Mouse (Mus musculus): ENCODE results near the gene Lgmn. TPM values are rescaled to one million over a fixed set of nuclear protein-coding genes. Genes with fewer than 3 reads are reported as not detected.

Gene Lgmn
- polyA plus RNA-seq, 1 experiment from 2014 or later: 46.5 TPM

- Histone ChIP-seq H3K4me1 (no peaks in the 10 kb centered on the region), H3K36me3 (no peaks in the 10 kb centered on the region), H3K4me3 (no peak overlapping the region), H3K27me3 (ENCODE audit: low read depth, poor library complexity, severe bottlenecking) (no peaks in the 10 kb centered on the region), H3K27ac (replicated peaks) (no peak overlapping the region), H3K9me3 (replicated peaks) (no peaks in the 10 kb centered on the region)
- 79% methylated on average over 10 of the region's 10 CpGs for WGBS
- DNase-seq (ENCODE audit: low spot score): no peak
Observed at GRCm38 (mm10) chr12:102450437-102450836, 10.8 kb upstream of the Lgmn start.

GRCm38 (mm10) chr12:102445436-102445835, 5.8 kb upstream of the Lgmn start:
- H3K27ac ChIP-seq (replicated peaks): no peak overlapping the region
- 79% methylated on average over 4 of the region's 4 CpGs for WGBS
- H3K27me3 ChIP-seq (ENCODE audit: low read depth, poor library complexity, severe bottlenecking): no peaks in the 10 kb centered on the region
- no peak for DNase-seq (ENCODE audit: low spot score)
- no peaks in the 10 kb centered on the region for H3K4me1 ChIP-seq
- no peaks in the 10 kb centered on the region for H3K9me3 ChIP-seq (replicated peaks)
- H3K4me3 ChIP-seq: no peak overlapping the region
- H3K36me3 ChIP-seq: no peaks in the 10 kb centered on the region

- WGBS: 82% methylated on average over 5 of the region's 5 CpGs
- H3K4me1 ChIP-seq: peaks cover 5% of the 10 kb centered on the region
- H3K27me3 ChIP-seq (ENCODE audit: low read depth, poor library complexity, severe bottlenecking): no peaks in the 10 kb centered on the region
- H3K9me3 ChIP-seq (replicated peaks): no peaks in the 10 kb centered on the region
- no peak overlapping the region for H3K27ac ChIP-seq (replicated peaks)
- DNase-seq (ENCODE audit: low spot score): no peak
- no peaks in the 10 kb centered on the region for H3K36me3 ChIP-seq
- no peak overlapping the region for H3K4me3 ChIP-seq
Observed at GRCm38 (mm10) chr12:102443676-102444075, 4.1 kb upstream of the Lgmn start.

- no peak overlapping the region for H3K4me3 ChIP-seq
- H3K4me1 ChIP-seq: peaks cover 14% of the 10 kb centered on the region
- DNase-seq (ENCODE audit: low spot score): no peak
- 88% methylated on average over 15 of the region's 15 CpGs for WGBS
- H3K27me3 ChIP-seq (ENCODE audit: low read depth, poor library complexity, severe bottlenecking): no peaks in the 10 kb centered on the region
- H3K9me3 ChIP-seq (replicated peaks): no peaks in the 10 kb centered on the region
- H3K27ac ChIP-seq (replicated peaks): no peak overlapping the region
- H3K36me3 ChIP-seq: no peaks in the 10 kb centered on the region
Observed at GRCm38 (mm10) chr12:102442639-102443038, 3.0 kb upstream of the Lgmn start.

GRCm38 (mm10) chr12:102441141-102441540, 1.5 kb upstream of the Lgmn start:
- peaks cover 14% of the 10 kb centered on the region for H3K4me1 ChIP-seq
- H3K9me3 ChIP-seq (replicated peaks): no peaks in the 10 kb centered on the region
- H3K27me3 ChIP-seq (ENCODE audit: low read depth, poor library complexity, severe bottlenecking): no peaks in the 10 kb centered on the region
- no peak overlapping the region for H3K4me3 ChIP-seq
- 87% methylated on average over 6 of the region's 6 CpGs for WGBS
- no peak overlapping the region for H3K27ac ChIP-seq (replicated peaks)
- no peak for DNase-seq (ENCODE audit: low spot score)
- H3K36me3 ChIP-seq: no peaks in the 10 kb centered on the region

- Histone ChIP-seq H3K9me3 (replicated peaks) (no peaks in the 10 kb centered on the region), H3K36me3 (no peaks in the 10 kb centered on the region), H3K4me3 (no peak overlapping the region), H3K27ac (replicated peaks) (no peak overlapping the region), H3K27me3 (ENCODE audit: low read depth, poor library complexity, severe bottlenecking) (no peaks in the 10 kb centered on the region), H3K4me1 (peaks cover 14% of the 10 kb centered on the region)
- whole genome bisulfite sequencing: 87% methylated on average over 7 of the region's 7 CpGs
- DNase-seq (ENCODE audit: low spot score): no peak
Observed at GRCm38 (mm10) chr12:102440551-102440950, 938 bp upstream of the Lgmn start.

GRCm38 (mm10) chr12:102438983-102439631, 506 bp downstream of the Lgmn start:
- peaks cover 14% of the 10 kb centered on the region for H3K4me1 ChIP-seq
- DNase-seq (ENCODE audit: low spot score): no peak
- 5% methylated on average over 20 of the region's 20 CpGs for WGBS
- no peaks in the 10 kb centered on the region for H3K9me3 ChIP-seq (replicated peaks)
- H3K36me3 ChIP-seq: no peaks in the 10 kb centered on the region
- H3K27ac ChIP-seq (replicated peaks): peak overlapping the region; percentile 84
- H3K27me3 ChIP-seq (ENCODE audit: low read depth, poor library complexity, severe bottlenecking): no peaks in the 10 kb centered on the region
- H3K4me3 ChIP-seq: peak overlapping the region; percentile 75

GRCm38 (mm10) chr12:102437952-102438351, 1.7 kb downstream of the Lgmn start:
- no peak overlapping the region for H3K27ac ChIP-seq (replicated peaks)
- no peak overlapping the region for H3K4me3 ChIP-seq
- no peaks in the 10 kb centered on the region for H3K9me3 ChIP-seq (replicated peaks)
- 90% methylated on average over 5 of the region's 5 CpGs for WGBS
- no peaks in the 10 kb centered on the region for H3K36me3 ChIP-seq
- peaks cover 14% of the 10 kb centered on the region for H3K4me1 ChIP-seq
- H3K27me3 ChIP-seq (ENCODE audit: low read depth, poor library complexity, severe bottlenecking): no peaks in the 10 kb centered on the region
- DNase-seq (ENCODE audit: low spot score): no peak

GRCm38 (mm10) chr12:102436939-102437526, 2.6 kb downstream of the Lgmn start:
- Histone ChIP-seq H3K4me3 (no peak overlapping the region), H3K27me3 (ENCODE audit: low read depth, poor library complexity, severe bottlenecking) (no peaks in the 10 kb centered on the region), H3K9me3 (replicated peaks) (no peaks in the 10 kb centered on the region), H3K4me1 (peaks cover 14% of the 10 kb centered on the region), H3K36me3 (no peaks in the 10 kb centered on the region), H3K27ac (replicated peaks) (no peak overlapping the region)
- WGBS: 86% methylated on average over 10 of the region's 10 CpGs
- DNase-seq (ENCODE audit: low spot score): no peak

- peaks cover 13% of the 10 kb centered on the region for H3K4me1 ChIP-seq
- DNase-seq (ENCODE audit: low spot score): no peak
- H3K9me3 ChIP-seq (replicated peaks): no peaks in the 10 kb centered on the region
- H3K27ac ChIP-seq (replicated peaks): no peak overlapping the region
- H3K27me3 ChIP-seq (ENCODE audit: low read depth, poor library complexity, severe bottlenecking): no peaks in the 10 kb centered on the region
- H3K36me3 ChIP-seq: no peaks in the 10 kb centered on the region
- H3K4me3 ChIP-seq: no peak overlapping the region
- 89% methylated on average over 4 of the region's 4 CpGs for WGBS
Observed at GRCm38 (mm10) chr12:102434107-102434506, 5.5 kb downstream of the Lgmn start.

GRCm38 (mm10) chr12:102432238-102432637, 7.4 kb downstream of the Lgmn start:
- Histone ChIP-seq H3K27me3 (ENCODE audit: low read depth, poor library complexity, severe bottlenecking) (no peaks in the 10 kb centered on the region), H3K36me3 (no peaks in the 10 kb centered on the region), H3K27ac (replicated peaks) (no peak overlapping the region), H3K4me1 (no peaks in the 10 kb centered on the region), H3K9me3 (replicated peaks) (no peaks in the 10 kb centered on the region), H3K4me3 (no peak overlapping the region)
- DNase-seq (ENCODE audit: low spot score): no peak
- 85% methylated on average over 12 of the region's 12 CpGs for WGBS

GRCm38 (mm10) chr12:102430228-102430627, 9.4 kb downstream of the Lgmn start:
- Histone ChIP-seq H3K4me3 (no peak overlapping the region), H3K27me3 (ENCODE audit: low read depth, poor library complexity, severe bottlenecking) (no peaks in the 10 kb centered on the region), H3K27ac (replicated peaks) (no peak overlapping the region), H3K9me3 (replicated peaks) (no peaks in the 10 kb centered on the region), H3K36me3 (peaks cover 5% of the 10 kb centered on the region), H3K4me1 (no peaks in the 10 kb centered on the region)
- no peak for DNase-seq (ENCODE audit: low spot score)
- 84% methylated on average over 4 of the region's 4 CpGs for WGBS

- 94% methylated on average over 5 of the region's 5 CpGs for WGBS
- Histone ChIP-seq H3K27ac (replicated peaks) (no peak overlapping the region), H3K4me3 (no peak overlapping the region), H3K36me3 (peaks cover 5% of the 10 kb centered on the region), H3K4me1 (no peaks in the 10 kb centered on the region), H3K9me3 (replicated peaks) (no peaks in the 10 kb centered on the region), H3K27me3 (ENCODE audit: low read depth, poor library complexity, severe bottlenecking) (no peaks in the 10 kb centered on the region)
- no peak for DNase-seq (ENCODE audit: low spot score)
Observed at GRCm38 (mm10) chr12:102429656-102430055, 10.0 kb downstream of the Lgmn start.
